Mouse (Mus musculus): ENCODE measurements at regions not wholly inside any gene's neighbourhood (a gene's known extent, or its start where the extent isn't known, plus 50 kb on each side); places are given as distances from the start of the nearest gene placed in this dataset.
A peak's percentile ranks its signal among the peaks of the same experiment; 100 is the strongest.

- ATAC-seq: no peak
- 0 out of 2 replicates have a peak, but pooled peaks cover 2% of the 10 kb centered on the region for H3K4me1 ChIP-seq (ENCODE audit: control insufficient read depth, insufficient read depth, low read length)
Observed at GRCm38 (mm10) chr2:80794148-80794507, 177.1 kb downstream of the Nup35 start.

GRCm38 (mm10) chr2:80819268-80819667 lies 202.2 kb downstream of the Nup35 start:
- no peaks in the 10 kb centered on the region for H3K4me1 ChIP-seq (ENCODE audit: control insufficient read depth, insufficient read depth, low read length)
- H3K9ac ChIP-seq (ENCODE audit: low read depth, low read length): no peak overlapping the region
- H3K4me3 ChIP-seq (ENCODE audit: low read depth, low read length): no peak overlapping the region
- H3K4me2 ChIP-seq (ENCODE audit: low read length): no peak overlapping the region
- WGBS: 68% methylated on average over 2 of the region's 2 CpGs
- H3K27ac ChIP-seq (ENCODE audit: low read length): no peak overlapping the region
- H3K27me3 ChIP-seq (ENCODE audit: control insufficient read depth, insufficient read depth, low read depth, low read length): no peaks in the 10 kb centered on the region
- H3K9me3 ChIP-seq (replicated peaks; ENCODE audit: control insufficient read depth, low read length, poor library complexity, severe bottlenecking): no peaks in the 10 kb centered on the region
- no peak for ATAC-seq
- H3K36me3 ChIP-seq (ENCODE audit: control insufficient read depth, insufficient read depth, low read length): no peaks in the 10 kb centered on the region

More at GRCm38 (mm10) chr2:80794148-80794507, 177.1 kb downstream of the Nup35 start:
- Histone ChIP-seq H3K27me3 (ENCODE audit: control insufficient read depth, insufficient read depth, low read depth, low read length) (no peaks in the 10 kb centered on the region), H3K9me3 (replicated peaks; ENCODE audit: control insufficient read depth, low read length, poor library complexity, severe bottlenecking) (no peaks in the 10 kb centered on the region), H3K27ac (ENCODE audit: low read length) (no peak overlapping the region), H3K9ac (ENCODE audit: low read depth, low read length) (no peak overlapping the region), H3K36me3 (ENCODE audit: control insufficient read depth, insufficient read depth, low read length) (no peaks in the 10 kb centered on the region), H3K4me3 (ENCODE audit: low read depth, low read length) (no peak overlapping the region), H3K4me2 (ENCODE audit: low read length) (no peak overlapping the region)
- 76% methylated on average over 7 of the region's 7 CpGs for WGBS

- H3K9me3 ChIP-seq (replicated peaks; ENCODE audit: control insufficient read depth, low read length, poor library complexity, severe bottlenecking): no peaks in the 10 kb centered on the region
- H3K36me3 ChIP-seq (ENCODE audit: control insufficient read depth, insufficient read depth, low read length): no peaks in the 10 kb centered on the region
- no peak overlapping the region for H3K4me2 ChIP-seq (ENCODE audit: low read length)
- H3K27me3 ChIP-seq (ENCODE audit: control insufficient read depth, insufficient read depth, low read depth, low read length): no peaks in the 10 kb centered on the region
- H3K4me1 ChIP-seq (ENCODE audit: control insufficient read depth, insufficient read depth, low read length): no peaks in the 10 kb centered on the region
- no peak overlapping the region for H3K27ac ChIP-seq (ENCODE audit: low read length)
- H3K4me3 ChIP-seq (ENCODE audit: low read depth, low read length): no peak overlapping the region
- 46% methylated on average over 1 of the region's 1 CpGs for WGBS
- peak; percentile 36; the same call in 1 of the 2 replicates for ATAC-seq
- no peak overlapping the region for H3K9ac ChIP-seq (ENCODE audit: low read depth, low read length)
Observed at GRCm38 (mm10) chr2:80851056-80851455, 234.0 kb downstream of the Nup35 start.

- H3K27ac ChIP-seq (ENCODE audit: low read length): no peak overlapping the region
- H3K9me3 ChIP-seq (replicated peaks; ENCODE audit: control insufficient read depth, low read length, poor library complexity, severe bottlenecking): no peaks in the 10 kb centered on the region
- no peaks in the 10 kb centered on the region for H3K27me3 ChIP-seq (ENCODE audit: control insufficient read depth, insufficient read depth, low read depth, low read length)
- H3K4me2 ChIP-seq (ENCODE audit: low read length): no peak overlapping the region
- no peak for ATAC-seq
- H3K9ac ChIP-seq (ENCODE audit: low read depth, low read length): no peak overlapping the region
- no peaks in the 10 kb centered on the region for H3K4me1 ChIP-seq (ENCODE audit: control insufficient read depth, insufficient read depth, low read length)
- WGBS: 86% methylated on average over 4 of the region's 4 CpGs
- no peak overlapping the region for H3K4me3 ChIP-seq (ENCODE audit: low read depth, low read length)
- no peaks in the 10 kb centered on the region for H3K36me3 ChIP-seq (ENCODE audit: control insufficient read depth, insufficient read depth, low read length)
Observed at GRCm38 (mm10) chr2:80855214-80855613, 238.2 kb downstream of the Nup35 start.

- ATAC-seq: peak; percentile 62; the same call in 1 of the 2 replicates
Observed at GRCm38 (mm10) chr2:80870046-80870445, 253.0 kb downstream of the Nup35 start.

GRCm38 (mm10) chr2:80870458-80870857 lies 253.4 kb downstream of the Nup35 start:
- WGBS: 49% methylated on average over 6 of the region's 6 CpGs
- Histone ChIP-seq H3K4me2 (ENCODE audit: low read length) (peak overlapping the region; percentile 34), H3K4me3 (ENCODE audit: low read depth, low read length) (peak overlapping the region; percentile 17; the same call in 1 of the 2 replicates), H3K9me3 (replicated peaks; ENCODE audit: control insufficient read depth, low read length, poor library complexity, severe bottlenecking) (no peaks in the 10 kb centered on the region), H3K27ac (ENCODE audit: low read length) (no peak overlapping the region), H3K36me3 (ENCODE audit: control insufficient read depth, insufficient read depth, low read length) (no peaks in the 10 kb centered on the region), H3K27me3 (ENCODE audit: control insufficient read depth, insufficient read depth, low read depth, low read length) (no peaks in the 10 kb centered on the region), H3K4me1 (ENCODE audit: control insufficient read depth, insufficient read depth, low read length) (no peaks in the 10 kb centered on the region), H3K9ac (ENCODE audit: low read depth, low read length) (no peak overlapping the region)
- ATAC-seq: peak; percentile 64; the same call in 1 of the 2 replicates

More at GRCm38 (mm10) chr2:80870046-80870445, 253.0 kb downstream of the Nup35 start:
- peak overlapping the region; percentile 17; the same call in 1 of the 2 replicates for H3K4me3 ChIP-seq (ENCODE audit: low read depth, low read length)
- H3K9ac ChIP-seq (ENCODE audit: low read depth, low read length): no peak overlapping the region
- WGBS: 56% methylated on average over 9 of the region's 9 CpGs
- H3K27ac ChIP-seq (ENCODE audit: low read length): no peak overlapping the region
- no peaks in the 10 kb centered on the region for H3K36me3 ChIP-seq (ENCODE audit: control insufficient read depth, insufficient read depth, low read length)
- H3K27me3 ChIP-seq (ENCODE audit: control insufficient read depth, insufficient read depth, low read depth, low read length): no peaks in the 10 kb centered on the region
- no peaks in the 10 kb centered on the region for H3K4me1 ChIP-seq (ENCODE audit: control insufficient read depth, insufficient read depth, low read length)
- peak overlapping the region; percentile 34 for H3K4me2 ChIP-seq (ENCODE audit: low read length)
- H3K9me3 ChIP-seq (replicated peaks; ENCODE audit: control insufficient read depth, low read length, poor library complexity, severe bottlenecking): no peaks in the 10 kb centered on the region

- no peaks in the 10 kb centered on the region for H3K9me3 ChIP-seq (replicated peaks; ENCODE audit: control insufficient read depth, low read length, poor library complexity, severe bottlenecking)
- no peak for ATAC-seq
- 89% methylated on average over 6 of the region's 6 CpGs for WGBS
- H3K36me3 ChIP-seq (ENCODE audit: control insufficient read depth, insufficient read depth, low read length): no peaks in the 10 kb centered on the region
- no peak overlapping the region for H3K9ac ChIP-seq (ENCODE audit: low read depth, low read length)
- H3K4me1 ChIP-seq (ENCODE audit: control insufficient read depth, insufficient read depth, low read length): no peaks in the 10 kb centered on the region
- no peaks in the 10 kb centered on the region for H3K27me3 ChIP-seq (ENCODE audit: control insufficient read depth, insufficient read depth, low read depth, low read length)
- H3K27ac ChIP-seq (ENCODE audit: low read length): no peak overlapping the region
- no peak overlapping the region for H3K4me3 ChIP-seq (ENCODE audit: low read depth, low read length)
- no peak overlapping the region for H3K4me2 ChIP-seq (ENCODE audit: low read length)
Observed at GRCm38 (mm10) chr2:80871356-80871755, 254.3 kb downstream of the Nup35 start.

- H3K27ac ChIP-seq (ENCODE audit: low read length): no peak overlapping the region
- no peaks in the 10 kb centered on the region for H3K36me3 ChIP-seq (ENCODE audit: control insufficient read depth, insufficient read depth, low read length)
- 93% methylated on average over 2 of the region's 2 CpGs for WGBS
- no peak overlapping the region for H3K4me2 ChIP-seq (ENCODE audit: low read length)
- no peak overlapping the region for H3K9ac ChIP-seq (ENCODE audit: low read depth, low read length)
- no peaks in the 10 kb centered on the region for H3K27me3 ChIP-seq (ENCODE audit: control insufficient read depth, insufficient read depth, low read depth, low read length)
- no peak for ATAC-seq
- no peaks in the 10 kb centered on the region for H3K4me1 ChIP-seq (ENCODE audit: control insufficient read depth, insufficient read depth, low read length)
- no peak overlapping the region for H3K4me3 ChIP-seq (ENCODE audit: low read depth, low read length)
- no peaks in the 10 kb centered on the region for H3K9me3 ChIP-seq (replicated peaks; ENCODE audit: control insufficient read depth, low read length, poor library complexity, severe bottlenecking)
Observed at GRCm38 (mm10) chr2:80878437-80878836, 261.4 kb downstream of the Nup35 start.

GRCm38 (mm10) chr2:80884231-80884630 lies 267.2 kb downstream of the Nup35 start:
- H3K27me3 ChIP-seq (ENCODE audit: control insufficient read depth, insufficient read depth, low read depth, low read length): no peaks in the 10 kb centered on the region
- no peaks in the 10 kb centered on the region for H3K36me3 ChIP-seq (ENCODE audit: control insufficient read depth, insufficient read depth, low read length)
- no peaks in the 10 kb centered on the region for H3K4me1 ChIP-seq (ENCODE audit: control insufficient read depth, insufficient read depth, low read length)
- 88% methylated on average over 5 of the region's 5 CpGs for WGBS
- no peak overlapping the region for H3K4me2 ChIP-seq (ENCODE audit: low read length)
- no peak overlapping the region for H3K4me3 ChIP-seq (ENCODE audit: low read depth, low read length)
- no peak overlapping the region for H3K27ac ChIP-seq (ENCODE audit: low read length)
- H3K9ac ChIP-seq (ENCODE audit: low read depth, low read length): no peak overlapping the region
- H3K9me3 ChIP-seq (replicated peaks; ENCODE audit: control insufficient read depth, low read length, poor library complexity, severe bottlenecking): no peaks in the 10 kb centered on the region
- no peak for ATAC-seq

Measured in midbrain, embryonic 16.5 days (tissue).